Mouse (Mus musculus) ES-Bruce4 (cell line): ENCODE results near the gene Ppp4r3a. TPM values are rescaled to one million over a fixed set of nuclear protein-coding genes. Genes with fewer than 3 reads are reported as not detected.
A peak's percentile ranks its signal among the peaks of the same experiment; 100 is the strongest.
"Not testable (repeated sequence)": the region's sequence is repeated elsewhere in the genome, so short reads cannot be mapped to it uniquely, and the experiment has no call there.

ENCODE experiments used
- H3K27ac ChIP-seq: 2 replicates; pipeline ENCODE4 v1.5.1; 2012; ENCODE audit warnings: low read length, inconsistent platforms; ENCODE audit not compliant: insufficient read depth
- H3K27me3 ChIP-seq: 2 replicates; pipeline ENCODE4 v1.6.1; 2012; ENCODE audit warnings: mild to moderate bottlenecking, low read length, inconsistent platforms; ENCODE audit not compliant: control insufficient read depth, poor library complexity, insufficient read depth, severe bottlenecking
- H3K36me3 ChIP-seq: 2 replicates; pipeline ENCODE4 v1.6.1; 2012; ENCODE audit warnings: inconsistent platforms, mild to moderate bottlenecking, low read length, moderate library complexity; ENCODE audit not compliant: control insufficient read depth, poor library complexity, insufficient read depth, severe bottlenecking
- H3K4me1 ChIP-seq: one replicate; pipeline ENCODE4 v1.8.1; 2011; ENCODE audit warnings: low read length; ENCODE audit not compliant: control insufficient read depth, insufficient read depth
- H3K4me3 ChIP-seq: 2 replicates; pipeline ENCODE4 v1.5.1; 2011; ENCODE audit warnings: low read depth, mild to moderate bottlenecking, low read length
- H3K9ac ChIP-seq: 2 replicates; pipeline ENCODE4 v1.6.1; 2012; ENCODE audit warnings: low read depth, mild to moderate bottlenecking, inconsistent platforms; ENCODE audit not compliant: poor library complexity, severe bottlenecking
- H3K9me3 ChIP-seq: replicated peaks from 2 replicates; pipeline ENCODE4 v1.6.1; 2012; ENCODE audit warnings: mild to moderate bottlenecking, low read length, inconsistent platforms; ENCODE audit not compliant: control insufficient read depth, poor library complexity, insufficient read depth, severe bottlenecking
- CTCF ChIP-seq: IDR thresholded peaks from one replicate; pipeline ENCODE4 v1.8.1; 2011; ENCODE audit warnings: low read depth, low read length
- EP300 ChIP-seq: IDR thresholded peaks from 2 replicates; pipeline ENCODE4 v1.6.1; 2011; ENCODE audit warnings: low read depth, low read length; ENCODE audit not compliant: insufficient read depth
- POLR2A ChIP-seq: IDR thresholded peaks from one replicate; pipeline ENCODE4 v1.8.1; 2011; ENCODE audit warnings: low read length; ENCODE audit not compliant: insufficient read depth
- polyA plus RNA-seq: library from polyadenylated mRNA; stranded (reverse); fragments of >200 nt; gene quantifications from 2 replicates; pipeline ENCODE4 v1.2.4, GENCODE M21; 2011; ENCODE audit warnings: low read depth; ENCODE audit not compliant: missing spikeins, insufficient read depth, insufficient read length

The Ppp4r3a gene
- polyA plus RNA-seq, 1 experiment = 144 TPM

- no peak for TF ChIP-seq POLR2A
- TF ChIP-seq EP300 = no peak
- peak; percentile 43 for TF ChIP-seq CTCF
- Histone ChIP-seq H3K27ac (no peak overlapping the region), H3K36me3 (no peaks in the 10 kb centered on the region), H3K9me3 (peaks cover 4% of the 10 kb centered on the region; the same call in 1 of the 2 replicates), H3K27me3 (no peaks in the 10 kb centered on the region), H3K9ac (no peak overlapping the region), H3K4me1 (no peaks in the 10 kb centered on the region), H3K4me3 (no peak overlapping the region)
These were observed 19.1 kb upstream of the Ppp4r3a start for GRCm38 (mm10) chr12:101102648-101103047.

- H3K27me3 ChIP-seq, H3K36me3 ChIP-seq, H3K9me3 ChIP-seq, H3K9ac ChIP-seq, H3K4me1 ChIP-seq, H3K4me3 ChIP-seq, H3K27ac ChIP-seq: not testable (repeated sequence)
These were observed 10.2 kb upstream of the Ppp4r3a start for GRCm38 (mm10) chr12:101093678-101094077.

- Histone ChIP-seq H3K4me1 (no peaks in the 10 kb centered on the region), H3K36me3 (no peaks in the 10 kb centered on the region), H3K9ac (no peak overlapping the region), H3K9me3 (no peaks in the 10 kb centered on the region), H3K27me3 (no peaks in the 10 kb centered on the region), H3K4me3 (no peak overlapping the region), H3K27ac (no peak overlapping the region)
- no peak for TF ChIP-seq EP300
- TF ChIP-seq POLR2A = no peak
- no peak for TF ChIP-seq CTCF
These were observed 6.5 kb upstream of the Ppp4r3a start for GRCm38 (mm10) chr12:101089955-101090354.

- H3K9ac ChIP-seq = no peak overlapping the region
- no peak overlapping the region for H3K27ac ChIP-seq
- no peak overlapping the region for H3K4me3 ChIP-seq
- TF ChIP-seq CTCF = no peak
- no peak for TF ChIP-seq EP300
- TF ChIP-seq POLR2A = no peak
- H3K36me3 ChIP-seq = no peaks in the 10 kb centered on the region
- H3K27me3 ChIP-seq = no peaks in the 10 kb centered on the region
- H3K9me3 ChIP-seq = no peaks in the 10 kb centered on the region
- no peaks in the 10 kb centered on the region for H3K4me1 ChIP-seq
These were observed 3.9 kb upstream of the Ppp4r3a start for GRCm38 (mm10) chr12:101087406-101087805.

- Histone ChIP-seq H3K4me1 (no peaks in the 10 kb centered on the region), H3K27ac (no peak overlapping the region), H3K27me3 (no peaks in the 10 kb centered on the region), H3K4me3 (no peak overlapping the region), H3K36me3 (peaks cover 16% of the 10 kb centered on the region), H3K9ac (peak overlapping the region; percentile 94; the same call in 1 of the 2 replicates), H3K9me3 (no peaks in the 10 kb centered on the region)
- TF ChIP-seq POLR2A (no peak), CTCF (no peak), EP300 (no peak)
These were observed 1.6 kb upstream of the Ppp4r3a start for GRCm38 (mm10) chr12:101084881-101085666.

GRCm38 (mm10) chr12:101084237-101084636 is 735 bp upstream of the Ppp4r3a start:
- no peak for TF ChIP-seq POLR2A
- no peak for TF ChIP-seq EP300
- no peak for TF ChIP-seq CTCF
- Histone ChIP-seq H3K9me3 (no peaks in the 10 kb centered on the region), H3K27ac (0 out of 2 replicates have a peak overlapping the region, but pooled peaks have one; percentile 78), H3K36me3 (peaks cover 16% of the 10 kb centered on the region), H3K4me3 (peak overlapping the region; percentile 93), H3K27me3 (no peaks in the 10 kb centered on the region), H3K4me1 (no peaks in the 10 kb centered on the region), H3K9ac (peak overlapping the region; percentile 94)
